Mouse (Mus musculus) embryonic facial prominence, embryonic 14.5 days (tissue): Measurements from ENCODE around the gene Dlg5. TPM values are rescaled to one million over a fixed set of nuclear protein-coding genes. Genes with fewer than 3 reads are reported as not detected.

Experiments
- microRNA-seq: library from miRNA; unstranded; fragments of <30 nt; microRNA quantifications from one replicate; pipeline ENCODE4, GENCODE M21; 2016; ENCODE audit warnings: borderline number of aligned reads
- polyA plus RNA-seq: library from polyadenylated mRNA; unstranded; fragments of >200 nt; fragmentation: Nextera tagmentation; extraction: Ambion mirVana; gene quantifications from 2 replicates; pipeline ENCODE4 v1.2.1, GENCODE M21; 2014

Dlg5 gene
- polyA plus RNA-seq, 1 experiment from 2014 or later = 24.7 TPM

Small RNA genes within 50 kb of the gene (microRNA-seq; reads per million reads assigned to microRNA genes)
- gene Mir7210 = not detected

Other genes with a start within 250 kb of the Dlg5 start
- gene Kcnma1, start 231.4 kb downstream of the Dlg5 start, polyA plus RNA-seq = 7.1 and 7.8 TPM in 2 replicates
- gene E330034G19Rik, start 47.3 kb upstream of the Dlg5 start, polyA plus RNA-seq = not detected in 2 replicates
- gene Polr3a, start 241.1 kb upstream of the Dlg5 start, polyA plus RNA-seq = 14.6 and 14.9 TPM in 2 replicates
- 1,276 and 1,392 TPM in 2 replicates for gene Rps24, start 241.2 kb upstream of the Dlg5 start, polyA plus RNA-seq